Mouse (Mus musculus) neutrophil, adult 65 days (primary cell): ENCODE measurements around the gene Plxna3. TPM values are rescaled to one million over a fixed set of nuclear protein-coding genes. Genes with fewer than 3 reads are reported as not detected.

Source experiments
- total RNA-seq: library from RNA; stranded (reverse); gene quantifications from 2 replicates; pipeline ENCODE4 v1.2.4, GENCODE M21; 2023

Plxna3 gene
- 0.28 and 0.59 TPM in 2 replicates for total RNA-seq

DNA sequence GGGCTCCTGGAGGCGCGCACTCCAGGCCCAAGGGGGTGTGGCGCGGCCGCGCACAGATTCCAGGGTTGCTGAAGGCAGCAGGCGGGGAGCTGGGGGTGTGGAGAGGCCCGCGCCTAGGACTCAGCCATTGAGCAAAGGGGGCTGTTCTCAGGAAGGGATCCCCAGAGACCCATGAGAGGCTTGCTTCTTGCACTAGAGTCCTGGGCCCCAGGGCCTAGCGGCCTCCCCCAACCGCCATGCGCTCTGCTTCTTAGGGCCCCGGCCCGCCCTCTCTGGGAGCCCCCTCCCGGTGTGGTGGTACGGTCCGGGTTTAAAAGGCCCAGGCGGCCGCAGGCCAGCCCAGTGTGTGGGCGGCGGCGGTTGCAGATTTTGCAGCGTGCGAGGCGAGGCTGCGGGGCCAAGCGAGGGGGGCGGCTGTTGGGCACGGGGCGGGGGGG is at the start of gene Plxna3:
Plxna3 (plus strand) TSS at position 342 of the 437 bp plus-strand sequence.

DNA sequence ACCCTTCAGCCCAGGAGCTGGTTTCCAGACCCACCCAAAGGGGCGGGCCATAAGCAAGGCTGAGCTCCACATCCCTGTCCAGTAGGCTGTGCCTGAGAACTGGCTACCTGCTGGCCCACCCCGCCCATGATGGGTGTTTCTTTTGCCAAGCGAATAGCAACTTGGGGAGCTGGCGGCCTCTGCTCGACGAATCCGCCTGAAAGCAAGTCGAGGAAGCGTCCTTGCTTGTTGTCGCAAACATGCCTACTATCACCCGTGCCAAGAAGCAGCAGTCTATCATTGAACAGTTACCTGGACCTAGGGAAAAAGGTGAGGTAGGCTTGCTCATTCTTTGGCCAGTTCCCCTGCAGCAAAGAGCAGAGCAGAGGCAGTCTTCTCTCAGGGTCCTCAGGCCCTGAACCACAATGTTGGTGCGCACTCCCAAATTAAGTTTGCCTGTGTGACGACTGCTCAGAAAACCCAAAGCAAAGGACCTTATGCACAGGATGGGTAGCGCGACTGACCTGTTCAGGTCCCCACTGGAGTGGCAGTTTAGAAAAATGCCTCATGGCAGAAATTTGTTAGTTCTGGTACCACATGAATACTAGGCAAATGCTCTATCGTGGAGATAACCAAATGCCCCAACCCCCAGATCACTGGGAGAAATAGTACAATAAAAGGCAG is 47.0 kb upstream of the Plxna3 start, which contains the start of the genes Taz and Dnase1l1:
Taz (plus strand) TSS at position 181 of the 663 bp plus-strand sequence.
Dnase1l1 (minus strand) TSS at position 606 of the 663 bp plus-strand sequence.

DNA sequence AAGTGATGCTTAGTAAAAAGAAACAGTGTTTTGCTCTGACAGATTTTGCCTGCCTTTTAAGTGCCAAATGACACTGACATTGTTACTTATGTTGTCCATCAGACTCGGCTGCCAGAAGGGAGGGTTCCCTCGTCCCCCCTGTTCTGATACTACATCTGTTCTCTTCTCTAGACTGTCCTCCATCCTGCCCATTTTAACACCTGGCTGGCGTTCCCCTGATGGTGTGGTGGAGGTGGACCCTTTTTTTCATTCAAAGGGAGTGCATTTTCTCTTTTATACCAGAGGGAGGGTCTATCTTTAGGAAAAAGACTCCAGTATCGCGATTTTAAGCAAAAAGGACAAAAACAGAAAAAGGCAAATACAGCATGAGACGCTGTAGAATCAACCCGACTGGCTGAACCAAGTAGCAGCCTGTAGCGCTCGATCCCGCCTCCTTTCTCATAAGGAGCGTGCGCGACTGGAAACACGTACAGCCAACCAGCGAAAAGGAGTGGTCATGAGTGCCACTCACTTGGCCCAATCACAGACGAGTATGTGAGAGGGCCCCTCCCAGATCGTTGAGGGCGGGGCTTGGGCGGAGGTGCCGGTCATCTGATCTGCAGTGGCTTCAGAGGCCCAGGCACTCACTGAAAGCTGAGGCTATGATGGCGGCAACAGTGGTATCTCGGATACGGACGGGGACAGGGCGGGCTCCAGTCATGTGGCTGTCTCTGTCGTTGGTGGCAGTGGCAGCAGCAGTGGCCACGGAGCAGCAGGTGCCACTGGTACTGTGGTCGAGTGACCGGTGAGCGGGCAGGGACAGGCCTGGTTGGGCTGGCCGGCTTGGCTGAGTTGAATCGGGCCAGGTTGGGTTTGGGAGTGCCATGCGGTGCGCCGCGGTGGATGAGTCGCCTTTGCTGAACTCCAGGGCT is 32.1 kb upstream of the Plxna3 start, which contains the start of gene Atp6ap1:
Atp6ap1 (plus strand) TSS at position 560 of the 911 bp plus-strand sequence.

DNA sequence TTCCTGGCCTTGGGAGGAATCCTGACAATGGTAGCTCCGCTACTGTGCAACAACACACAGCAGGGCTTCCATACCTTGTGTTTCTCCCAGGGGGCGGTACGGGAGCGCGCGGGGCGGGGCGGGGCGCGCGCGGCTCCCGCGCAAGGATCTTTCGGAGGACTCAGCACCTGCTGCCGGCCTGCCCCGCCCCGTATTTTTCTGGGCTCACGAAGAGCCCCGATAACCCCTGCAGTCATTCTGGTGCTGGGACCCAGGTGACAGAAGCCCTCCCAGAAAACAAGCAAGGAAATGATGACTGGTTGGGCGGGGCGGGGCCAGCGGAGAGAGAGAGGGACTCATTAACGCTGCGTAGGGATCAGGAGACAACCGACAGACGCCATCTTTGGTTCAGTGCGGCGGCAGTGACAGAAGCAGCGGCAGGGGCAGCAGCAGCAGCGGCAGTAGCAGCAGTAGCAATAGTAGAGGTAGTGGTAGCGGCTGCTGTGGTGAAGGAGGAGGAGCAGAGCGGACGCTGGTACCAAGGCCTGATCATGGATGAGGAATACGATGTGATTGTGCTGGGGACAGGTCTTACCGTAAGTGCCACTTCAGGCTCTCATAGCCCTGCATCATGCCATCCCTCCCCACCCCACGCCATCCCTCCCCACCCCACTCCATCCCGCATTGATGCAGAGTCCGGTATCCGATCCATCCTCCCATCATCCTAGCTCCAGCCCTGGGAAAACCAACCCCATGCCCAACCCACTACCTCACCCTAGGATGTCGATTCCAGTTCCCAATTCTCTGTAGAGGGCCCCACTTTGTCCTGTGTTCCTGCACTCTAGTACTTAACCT is 23.8 kb upstream of the Plxna3 start, which contains the start of gene Gdi1:
Gdi1 (plus strand) TSS at position 132 of the 834 bp plus-strand sequence.

DNA sequence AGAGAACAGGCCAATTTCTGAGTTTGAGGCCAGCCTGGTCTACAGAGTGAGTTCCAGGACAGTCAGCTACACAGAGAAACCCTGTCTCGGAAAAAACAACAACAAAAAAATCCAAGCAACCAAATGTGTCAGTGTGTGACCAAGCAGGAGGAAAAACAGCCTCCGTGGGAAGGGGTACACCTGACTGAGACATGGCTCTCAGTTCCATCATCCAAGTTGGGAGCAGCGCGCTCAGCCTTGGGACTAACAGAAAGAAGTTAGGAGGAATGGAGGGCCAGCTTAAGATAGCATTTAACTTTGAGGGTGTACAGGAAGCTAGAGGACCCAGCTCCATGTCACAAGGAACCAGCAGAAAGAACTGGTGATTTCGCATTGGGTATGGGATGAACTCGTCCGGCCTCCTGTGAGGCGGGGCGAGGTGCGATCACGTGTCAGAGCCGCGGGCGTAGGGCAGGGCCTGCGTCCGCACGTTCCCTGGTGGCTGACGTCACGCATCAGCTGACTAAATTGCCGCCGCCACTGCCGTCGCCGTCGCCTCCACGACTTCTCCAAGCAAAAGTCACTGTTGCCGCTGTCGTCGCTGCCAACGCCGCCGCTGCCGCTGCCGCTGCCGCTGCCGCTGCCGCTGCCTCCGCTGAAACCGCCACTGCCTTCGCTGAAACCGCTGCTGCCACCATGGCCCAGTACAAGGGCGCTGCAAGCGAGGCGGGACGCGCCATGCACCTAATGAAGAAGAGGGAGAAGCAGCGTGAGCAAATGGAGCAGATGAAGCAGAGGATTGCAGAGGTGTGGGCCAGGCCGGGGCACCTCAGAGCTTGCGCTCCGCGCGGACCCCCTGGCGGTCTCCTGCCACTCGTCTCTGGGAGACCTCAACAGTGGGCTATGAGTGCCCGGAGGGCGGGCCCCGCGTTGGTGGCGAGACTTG is 16.1 kb upstream of the Plxna3 start, which contains the start of gene Fam50a:
Fam50a (plus strand) TSS at position 494 of the 925 bp plus-strand sequence.

DNA sequence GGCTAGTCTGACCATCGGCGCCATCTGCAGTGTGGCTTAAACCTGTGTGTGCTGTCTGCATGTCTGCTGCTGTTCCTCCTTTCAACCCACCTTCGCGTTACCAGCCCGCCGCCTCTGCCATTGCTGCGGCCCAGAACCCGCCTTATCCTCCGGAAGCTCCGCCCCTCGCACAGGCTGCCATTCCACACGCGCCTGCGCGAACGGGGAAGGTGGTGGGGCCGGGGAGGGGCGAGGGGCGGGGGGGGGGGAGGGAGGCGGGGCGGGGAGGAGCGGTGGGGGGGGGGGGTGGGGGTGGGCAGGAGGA is 24.6 kb downstream of the Plxna3 start, which contains the start of gene Lage3:
Lage3 (minus strand) TSS at position 152 of the 304 bp plus-strand sequence.

DNA sequence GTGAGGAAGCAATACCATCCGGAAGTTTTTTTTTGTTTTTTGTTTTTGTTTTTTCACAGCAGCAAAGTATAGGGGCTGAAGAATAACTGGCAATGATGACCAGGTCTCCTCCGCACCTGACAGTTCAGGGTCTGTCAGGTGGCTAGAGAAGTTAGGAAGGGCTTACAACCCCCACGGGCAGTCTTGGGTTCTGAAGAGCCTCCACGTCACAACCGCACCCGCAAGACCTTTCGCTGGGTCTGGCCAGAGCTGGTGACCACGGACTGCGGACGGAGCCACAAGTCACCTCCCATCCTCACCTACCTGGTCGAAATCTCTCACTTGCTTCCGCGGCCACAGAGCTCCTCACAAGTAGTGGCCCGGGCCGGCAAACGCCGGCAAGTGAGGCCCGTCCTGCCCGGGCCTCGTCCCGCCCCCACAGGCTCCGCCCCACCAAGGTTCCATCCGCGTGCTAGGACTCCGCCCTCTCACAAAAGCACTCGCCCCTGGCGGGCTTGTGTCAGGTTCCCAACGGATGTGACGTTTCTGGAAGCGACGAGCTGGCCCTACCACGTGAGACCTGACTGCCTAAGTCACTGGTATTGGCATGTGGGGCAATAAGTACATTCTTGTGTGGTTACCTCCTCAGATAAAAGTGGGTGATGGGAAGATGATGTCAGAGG is 44.2 kb downstream of the Plxna3 start, which contains the start of the genes Ubl4a and Slc10a3:
Ubl4a (minus strand) TSS at position 331 of the 662 bp plus-strand sequence.
Slc10a3 (minus strand) TSS at position 462 of the 662 bp plus-strand sequence.

DNA sequence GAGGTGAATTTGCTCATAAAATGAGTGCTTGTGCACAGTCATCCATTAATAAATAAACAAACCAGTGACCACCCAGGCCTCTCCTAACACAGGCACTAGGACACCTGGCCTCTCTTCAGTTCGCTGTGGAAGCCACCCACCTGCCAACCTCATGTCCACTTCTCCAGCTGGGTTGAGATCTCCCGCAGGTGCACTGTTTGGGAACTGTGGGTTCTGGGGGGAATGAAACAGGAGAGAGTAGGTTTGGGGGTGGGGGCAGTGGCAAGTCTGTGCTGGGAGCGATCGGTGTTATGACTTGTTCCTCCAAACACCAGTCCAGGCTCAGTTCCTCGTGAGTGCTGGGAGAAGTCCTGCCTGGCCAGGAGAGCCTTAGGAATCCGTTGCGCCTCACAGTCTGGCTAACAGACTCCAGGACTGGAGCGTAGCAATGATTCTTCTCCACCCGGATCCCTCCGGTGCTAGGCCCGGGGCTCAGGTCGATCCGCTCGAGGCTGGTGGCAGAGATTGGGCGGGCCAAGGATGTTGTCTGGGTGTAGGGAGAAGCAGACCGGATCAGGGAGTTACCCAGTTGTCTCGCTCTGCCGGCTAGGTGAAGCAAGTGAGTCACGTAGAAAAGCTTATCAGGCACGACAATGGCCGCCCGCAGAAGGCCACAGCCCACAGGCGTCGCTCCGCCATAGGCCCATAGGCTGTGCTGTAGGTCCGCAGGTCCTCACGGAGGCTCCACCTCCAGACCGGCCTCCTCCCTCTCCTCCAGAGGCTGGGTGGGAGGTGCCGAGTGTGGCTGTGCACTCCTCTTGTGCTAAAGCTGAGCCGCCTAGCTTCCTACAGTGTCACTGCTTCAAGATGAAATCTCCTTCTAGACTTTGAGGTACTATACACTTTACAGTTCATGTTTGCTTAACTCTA is 63.9 kb downstream of the Plxna3 start, which contains the start of the genes Fam3a and Ikbkg:
Fam3a (minus strand) TSS at position 738 of the 909 bp plus-strand sequence.
Ikbkg (plus strand) TSS at position 756 of the 909 bp plus-strand sequence.

Other genes with a start within 250 kb of the Plxna3 start
- gene Opn1mw, start 201.6 kb upstream of the Plxna3 start, total RNA-seq: not detected in 2 replicates
- gene Mecp2, start 193.7 kb upstream of the Plxna3 start, total RNA-seq: 21.5 and 32.4 TPM in 2 replicates
- gene Tex28, start 161.2 kb upstream of the Plxna3 start, total RNA-seq: not detected in 2 replicates
- gene Tktl1, start 151.8 kb upstream of the Plxna3 start, total RNA-seq: not detected in 2 replicates
- gene Flna, start 79.2 kb upstream of the Plxna3 start, total RNA-seq: 1,682 and 1,969 TPM in 2 replicates
- gene Emd, start 74.4 kb upstream of the Plxna3 start, total RNA-seq: 35.8 and 51.3 TPM in 2 replicates
- 315 and 369 TPM in 2 replicates for gene Rpl10, start 58.3 kb upstream of the Plxna3 start, total RNA-seq
- gene Taz, start 47.2 kb upstream of the Plxna3 start, total RNA-seq: 42.0 and 53.3 TPM in 2 replicates
- gene Dnase1l1, start 46.7 kb upstream of the Plxna3 start, total RNA-seq: 21.8 and 30.6 TPM in 2 replicates
- 176 and 181 TPM in 2 replicates for gene Atp6ap1, start 32.0 kb upstream of the Plxna3 start, total RNA-seq
- 248 and 265 TPM in 2 replicates for gene Gdi1, start 24.1 kb upstream of the Plxna3 start, total RNA-seq
- gene Fam50a, start 16.0 kb upstream of the Plxna3 start, total RNA-seq: 35.7 and 39.2 TPM in 2 replicates
- gene Lage3, start 24.6 kb downstream of the Plxna3 start, total RNA-seq: 16.1 and 16.2 TPM in 2 replicates
- gene Ubl4a, start 44.2 kb downstream of the Plxna3 start, total RNA-seq: 15.9 and 19.4 TPM in 2 replicates
- 17.2 and 19.4 TPM in 2 replicates for gene Slc10a3, start 44.3 kb downstream of the Plxna3 start, total RNA-seq
- 9.1 and 9.9 TPM in 2 replicates for gene Fam3a, start 64.2 kb downstream of the Plxna3 start, total RNA-seq
- gene Ikbkg, start 64.2 kb downstream of the Plxna3 start, total RNA-seq: 26.1 and 42.9 TPM in 2 replicates
- gene G6pdx, start 100.1 kb downstream of the Plxna3 start, total RNA-seq: 378 and 394 TPM in 2 replicates
- not detected in 2 replicates for gene Gm6880, start 152.3 kb downstream of the Plxna3 start, total RNA-seq
- not detected in 2 replicates for gene Olfr1326-ps1, start 245.8 kb downstream of the Plxna3 start, total RNA-seq